Mouse (Mus musculus): Measurements from ENCODE around the gene Zbtb41. TPM values are rescaled to one million over a fixed set of nuclear protein-coding genes. Genes with fewer than 3 reads are reported as not detected.

Gene Zbtb41
- polyA plus RNA-seq, 1 experiment from 2014 or later, result 2.2 TPM

DNA sequence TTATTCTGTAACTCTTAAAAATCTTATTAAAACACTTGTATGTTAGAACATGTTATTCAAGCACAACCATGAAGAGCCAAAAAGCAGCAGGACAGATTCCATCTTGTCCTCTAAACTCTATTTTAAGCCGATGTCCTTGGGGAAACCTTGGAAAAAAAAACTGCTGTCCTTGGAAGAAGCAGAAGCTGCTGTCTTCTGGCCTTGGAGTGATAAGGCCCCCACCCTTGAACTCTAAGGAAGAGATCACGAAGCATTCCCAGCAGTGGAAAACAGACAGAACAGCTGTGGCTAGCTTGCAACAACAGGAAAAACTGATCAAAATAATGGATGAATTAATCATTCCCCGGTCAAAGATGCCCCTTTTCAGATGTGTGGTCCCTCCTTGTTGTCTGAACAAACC, 74.1 kb downstream of the Zbtb41 start:
- no peak for ATAC-seq (ENCODE audit: low read depth)
- no peaks in the 10 kb centered on the region for H3K9me3 ChIP-seq (replicated peaks; ENCODE audit: control insufficient read depth, low read length)
- peaks cover 22% of the 10 kb centered on the region for H3K36me3 ChIP-seq (ENCODE audit: control insufficient read depth, insufficient read depth)
- WGBS (ENCODE audit: insufficient replicate concordance), result 75% methylated on average over 3 of the region's 3 CpGs
- no peak overlapping the region for H3K9ac ChIP-seq (ENCODE audit: low read depth, low read length)
- no peak overlapping the region for H3K4me3 ChIP-seq (ENCODE audit: low read depth, low read length)
- no peaks in the 10 kb centered on the region for H3K27me3 ChIP-seq (ENCODE audit: control insufficient read depth, insufficient read depth, low read depth, low read length)
- H3K4me1 ChIP-seq (ENCODE audit: control insufficient read depth, low read depth, low read length), result no peaks in the 10 kb centered on the region
- H3K27ac ChIP-seq (ENCODE audit: low read length), result no peak overlapping the region
- no peak overlapping the region for H3K4me2 ChIP-seq (ENCODE audit: low read depth, low read length)

DNA sequence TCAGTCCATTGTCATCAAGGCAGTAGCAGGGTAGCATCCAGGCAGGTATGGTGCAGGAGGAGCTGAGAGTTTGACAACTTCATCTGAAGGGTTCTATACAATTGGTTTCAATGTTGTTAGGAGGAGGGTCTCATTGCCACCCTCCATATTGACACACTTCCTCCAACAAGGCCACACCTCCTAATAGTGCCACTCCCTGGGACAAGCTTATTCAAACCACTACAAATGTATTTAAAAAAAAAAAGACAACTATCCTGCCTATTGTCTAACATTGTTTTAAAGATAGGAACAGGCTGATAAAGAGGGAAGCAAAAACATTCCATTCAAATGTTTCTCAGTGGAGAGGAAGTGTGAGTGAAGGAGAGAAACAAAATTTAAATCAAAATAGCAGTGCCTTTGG, 77.7 kb downstream of the Zbtb41 start:
- no peak for ATAC-seq (ENCODE audit: low read depth)
- H3K27me3 ChIP-seq (ENCODE audit: control insufficient read depth, insufficient read depth, low read depth, low read length), result no peaks in the 10 kb centered on the region
- no peak overlapping the region for H3K9ac ChIP-seq (ENCODE audit: low read depth, low read length)
- no peaks in the 10 kb centered on the region for H3K4me1 ChIP-seq (ENCODE audit: control insufficient read depth, low read depth, low read length)
- H3K9me3 ChIP-seq (replicated peaks; ENCODE audit: control insufficient read depth, low read length), result no peaks in the 10 kb centered on the region
- H3K36me3 ChIP-seq (ENCODE audit: control insufficient read depth, insufficient read depth), result no peaks in the 10 kb centered on the region
- no peak overlapping the region for H3K4me2 ChIP-seq (ENCODE audit: low read depth, low read length)
- H3K4me3 ChIP-seq (ENCODE audit: low read depth, low read length), result no peak overlapping the region
- H3K27ac ChIP-seq (ENCODE audit: low read length), result no peak overlapping the region

DNA sequence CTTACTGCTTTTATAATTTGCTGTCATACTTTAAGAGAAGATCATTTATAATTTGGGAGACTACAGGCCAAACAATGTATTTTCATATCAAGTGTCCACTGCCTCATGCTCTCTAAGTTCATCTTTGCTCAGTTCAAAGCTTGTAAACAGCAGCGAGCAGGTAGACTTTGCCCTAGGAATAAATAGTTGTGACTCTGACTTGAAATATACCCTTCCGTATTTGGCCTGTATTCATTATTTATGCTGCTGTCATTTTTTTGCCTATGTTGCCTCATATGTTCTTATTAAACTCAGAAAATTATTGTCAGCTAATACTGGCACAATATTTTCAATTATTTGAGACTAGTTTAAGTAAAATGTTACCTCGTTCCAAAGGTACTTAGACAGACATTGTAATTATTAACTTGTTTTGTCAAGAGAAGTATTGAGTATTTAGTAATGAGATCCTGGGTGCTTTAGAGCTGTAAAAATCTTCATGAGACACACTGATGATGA, 79.2 kb downstream of the Zbtb41 start, which contains the start of gene F13b:
F13b (plus strand) TSS at position 445 of the 495 bp plus-strand sequence.
- Histone ChIP-seq H3K27ac (ENCODE audit: low read length) (no peak within 1 kb of the TSS), H3K4me2 (ENCODE audit: low read depth, low read length) (no peak within 1 kb of the TSS), H3K9me3 (replicated peaks; ENCODE audit: control insufficient read depth, low read length) (no peaks in the 10 kb centered on the region), H3K4me1 (ENCODE audit: control insufficient read depth, low read depth, low read length) (no peaks in the 10 kb centered on the region), H3K36me3 (ENCODE audit: control insufficient read depth, insufficient read depth) (no peaks in the 10 kb centered on the region), H3K4me3 (ENCODE audit: low read depth, low read length) (peak within 1 kb of the TSS; percentile 18; the same call in 1 of the 2 replicates), H3K9ac (ENCODE audit: low read depth, low read length) (no peak within 1 kb of the TSS), H3K27me3 (ENCODE audit: control insufficient read depth, insufficient read depth, low read depth, low read length) (no peaks in the 10 kb centered on the region)
- peak; percentile 78 for ATAC-seq (ENCODE audit: low read depth)
- WGBS (ENCODE audit: insufficient replicate concordance), result 47% methylated on average over 3 of the region's 3 CpGs

Other genes with a start within 250 kb of the Zbtb41 start
- not detected in 2 replicates for gene Crb1, start 45.2 kb upstream of the Zbtb41 start, polyA plus RNA-seq (2015; fragmentation: Nextera tagmentation; extraction: Ambion mirVana)
- 8.7 and 9.3 TPM in 2 replicates for gene Aspm, start 32.5 kb downstream of the Zbtb41 start, polyA plus RNA-seq (2015; fragmentation: Nextera tagmentation; extraction: Ambion mirVana)
- 36.3 and 39.9 TPM in 2 replicates for gene F13b, start 79.4 kb downstream of the Zbtb41 start, polyA plus RNA-seq (2015; fragmentation: Nextera tagmentation; extraction: Ambion mirVana)
- gene Cfhr1, start 138.0 kb downstream of the Zbtb41 start, polyA plus RNA-seq (2015; fragmentation: Nextera tagmentation; extraction: Ambion mirVana), result 6.6 and 7.4 TPM in 2 replicates